Mouse (Mus musculus): Measurements from ENCODE around the gene Rsrp1. TPM values are rescaled to one million over a fixed set of nuclear protein-coding genes. Genes with fewer than 3 reads are reported as not detected.

Gene Rsrp1
- polyA plus RNA-seq, 1 experiment from 2014 or later = 549 TPM

Other genes with a start within 250 kb of the Rsrp1 start
- 5.4 and 6.5 TPM in 2 replicates for gene Man1c1, start 219.3 kb upstream of the Rsrp1 start, polyA plus RNA-seq (2016; fragmentation: Nextera tagmentation; extraction: Ambion mirVana)
- gene Ldlrap1, start 155.6 kb upstream of the Rsrp1 start, polyA plus RNA-seq (2016; fragmentation: Nextera tagmentation; extraction: Ambion mirVana) = 5.7 and 6.0 TPM in 2 replicates
- gene Maco1, start 70.2 kb upstream of the Rsrp1 start, polyA plus RNA-seq (2016; fragmentation: Nextera tagmentation; extraction: Ambion mirVana) = 84.7 and 95.0 TPM in 2 replicates
- gene Rhd, start 59.1 kb upstream of the Rsrp1 start, polyA plus RNA-seq (2016; fragmentation: Nextera tagmentation; extraction: Ambion mirVana) = 7.3 and 8.9 TPM in 2 replicates
- 164 and 167 TPM in 2 replicates for gene Tmem50a, start 8.6 kb upstream of the Rsrp1 start, polyA plus RNA-seq (2016; fragmentation: Nextera tagmentation; extraction: Ambion mirVana)
- 74.0 and 76.5 TPM in 2 replicates for gene Syf2, start 7.3 kb downstream of the Rsrp1 start, polyA plus RNA-seq (2016; fragmentation: Nextera tagmentation; extraction: Ambion mirVana)
- 0.05 TPM in 1 of 2 replicates, not detected in the other for gene Runx3, start 197.1 kb downstream of the Rsrp1 start, polyA plus RNA-seq (2016; fragmentation: Nextera tagmentation; extraction: Ambion mirVana)

All from midbrain, embryonic 12.5 days (tissue).